Mouse (Mus musculus): ENCODE results near the gene Pitpnc1. TPM values are rescaled to one million over a fixed set of nuclear protein-coding genes. Genes with fewer than 3 reads are reported as not detected.

Gene Pitpnc1
- polyA plus RNA-seq, 1 experiment from 2014 or later, result 16.2 TPM

GRCm38 (mm10) chr11:107393828-107394165 lies 76.7 kb downstream of the Pitpnc1 start:
- Histone ChIP-seq H3K9me3 (ENCODE audit: low read depth, low read length) (no peaks in the 10 kb centered on the region), H3K27ac (ENCODE audit: low read depth) (no peak overlapping the region), H3K27me3 (ENCODE audit: insufficient read depth, low read length) (no peaks in the 10 kb centered on the region), H3K4me1 (ENCODE audit: insufficient read depth) (no peaks in the 10 kb centered on the region), H3K4me3 (ENCODE audit: low read depth, low read length) (no peak overlapping the region), H3K9ac (no peak overlapping the region), H3K36me3 (ENCODE audit: insufficient read depth) (no peaks in the 10 kb centered on the region), H3K4me2 (no peak overlapping the region)
- ATAC-seq (ENCODE audit: insufficient read depth) (no peak), DNase-seq (peak; percentile 26)
- 74% methylated on average over 12 of the region's 12 CpGs for WGBS
- no peak for TF ChIP-seq CTCF (IDR thresholded peaks at IDR 0.05; ENCODE audit: low read depth)

GRCm38 (mm10) chr11:107393154-107393827 lies 77.2 kb downstream of the Pitpnc1 start:
- 86% methylated on average over 7 of the region's 7 CpGs for WGBS

GRCm38 (mm10) chr11:107390540-107390939 lies 80.0 kb downstream of the Pitpnc1 start:
- Histone ChIP-seq H3K4me2 (no peak overlapping the region), H3K27me3 (ENCODE audit: insufficient read depth, low read length) (no peaks in the 10 kb centered on the region), H3K9me3 (ENCODE audit: low read depth, low read length) (no peaks in the 10 kb centered on the region), H3K27ac (ENCODE audit: low read depth) (no peak overlapping the region), H3K4me1 (ENCODE audit: insufficient read depth) (no peaks in the 10 kb centered on the region), H3K9ac (no peak overlapping the region), H3K36me3 (ENCODE audit: insufficient read depth) (no peaks in the 10 kb centered on the region), H3K4me3 (ENCODE audit: low read depth, low read length) (no peak overlapping the region)
- ATAC-seq (ENCODE audit: insufficient read depth) (no peak), DNase-seq (no peak)
- TF ChIP-seq CTCF (IDR thresholded peaks at IDR 0.05; ENCODE audit: low read depth), result no peak
- WGBS, result 68% methylated on average over 2 of the region's 2 CpGs

More at GRCm38 (mm10) chr11:107393154-107393827, 77.2 kb downstream of the Pitpnc1 start:
- TF ChIP-seq CTCF (IDR thresholded peaks at IDR 0.05; ENCODE audit: low read depth), result no peak
- Histone ChIP-seq H3K27ac (ENCODE audit: low read depth) (no peak overlapping the region), H3K4me3 (ENCODE audit: low read depth, low read length) (no peak overlapping the region), H3K27me3 (ENCODE audit: insufficient read depth, low read length) (no peaks in the 10 kb centered on the region), H3K9ac (no peak overlapping the region), H3K9me3 (ENCODE audit: low read depth, low read length) (no peaks in the 10 kb centered on the region), H3K4me1 (ENCODE audit: insufficient read depth) (no peaks in the 10 kb centered on the region), H3K36me3 (ENCODE audit: insufficient read depth) (no peaks in the 10 kb centered on the region), H3K4me2 (no peak overlapping the region)
- DNase-seq (no peak), ATAC-seq (ENCODE audit: insufficient read depth) (no peak)

GRCm38 (mm10) chr11:107390001-107390400 lies 80.5 kb downstream of the Pitpnc1 start:
- Histone ChIP-seq H3K4me1 (ENCODE audit: insufficient read depth) (no peaks in the 10 kb centered on the region), H3K4me2 (no peak overlapping the region), H3K9ac (no peak overlapping the region), H3K9me3 (ENCODE audit: low read depth, low read length) (no peaks in the 10 kb centered on the region), H3K27ac (ENCODE audit: low read depth) (no peak overlapping the region), H3K27me3 (ENCODE audit: insufficient read depth, low read length) (no peaks in the 10 kb centered on the region), H3K36me3 (ENCODE audit: insufficient read depth) (no peaks in the 10 kb centered on the region), H3K4me3 (ENCODE audit: low read depth, low read length) (no peak overlapping the region)
- DNase-seq (no peak), ATAC-seq (ENCODE audit: insufficient read depth) (no peak)
- 52% methylated on average over 10 of the region's 10 CpGs for WGBS
- no peak for TF ChIP-seq CTCF (IDR thresholded peaks at IDR 0.05; ENCODE audit: low read depth)

GRCm38 (mm10) chr11:107386481-107386880 lies 84.0 kb downstream of the Pitpnc1 start:
- no peak overlapping the region for H3K4me2 ChIP-seq
- H3K9me3 ChIP-seq (ENCODE audit: low read depth, low read length), result no peaks in the 10 kb centered on the region
- 71% methylated on average over 10 of the region's 10 CpGs for WGBS
- H3K4me1 ChIP-seq (ENCODE audit: insufficient read depth), result no peaks in the 10 kb centered on the region
- DNase-seq (no peak), ATAC-seq (ENCODE audit: insufficient read depth) (no peak)
- H3K36me3 ChIP-seq (ENCODE audit: insufficient read depth), result no peaks in the 10 kb centered on the region
- H3K9ac ChIP-seq, result no peak overlapping the region
- no peak overlapping the region for H3K27ac ChIP-seq (ENCODE audit: low read depth)
- no peak overlapping the region for H3K4me3 ChIP-seq (ENCODE audit: low read depth, low read length)
- H3K27me3 ChIP-seq (ENCODE audit: insufficient read depth, low read length), result no peaks in the 10 kb centered on the region
- TF ChIP-seq CTCF (IDR thresholded peaks at IDR 0.05; ENCODE audit: low read depth), result no peak

- no peak for ATAC-seq (ENCODE audit: insufficient read depth)
- Histone ChIP-seq H3K36me3 (ENCODE audit: insufficient read depth) (no peaks in the 10 kb centered on the region), H3K4me1 (ENCODE audit: insufficient read depth) (no peaks in the 10 kb centered on the region), H3K9me3 (ENCODE audit: low read depth, low read length) (no peaks in the 10 kb centered on the region), H3K4me3 (ENCODE audit: low read depth, low read length) (no peak overlapping the region), H3K9ac (no peak overlapping the region), H3K27ac (ENCODE audit: low read depth) (no peak overlapping the region), H3K4me2 (no peak overlapping the region), H3K27me3 (ENCODE audit: insufficient read depth, low read length) (no peaks in the 10 kb centered on the region)
- peak; percentile 57 for TF ChIP-seq CTCF (IDR thresholded peaks at IDR 0.05; ENCODE audit: low read depth)
- DNase-seq, result peak; percentile 63
- 67% methylated on average over 4 of the region's 4 CpGs for WGBS
Observed at GRCm38 (mm10) chr11:107385306-107385705, 85.2 kb downstream of the Pitpnc1 start.

GRCm38 (mm10) chr11:107383985-107384384 lies 86.5 kb downstream of the Pitpnc1 start:
- no peaks in the 10 kb centered on the region for H3K36me3 ChIP-seq (ENCODE audit: insufficient read depth)
- 0 out of 2 replicates have a peak, but pooled peaks have one; percentile 3 for TF ChIP-seq CTCF (IDR thresholded peaks at IDR 0.05; ENCODE audit: low read depth)
- no peaks in the 10 kb centered on the region for H3K4me1 ChIP-seq (ENCODE audit: insufficient read depth)
- ATAC-seq (ENCODE audit: insufficient read depth) (no peak), DNase-seq (no peak)
- H3K9me3 ChIP-seq (ENCODE audit: low read depth, low read length), result no peaks in the 10 kb centered on the region
- H3K9ac ChIP-seq, result no peak overlapping the region
- no peak overlapping the region for H3K27ac ChIP-seq (ENCODE audit: low read depth)
- no peak overlapping the region for H3K4me2 ChIP-seq
- no peaks in the 10 kb centered on the region for H3K27me3 ChIP-seq (ENCODE audit: insufficient read depth, low read length)
- H3K4me3 ChIP-seq (ENCODE audit: low read depth, low read length), result no peak overlapping the region
- WGBS, result 74% methylated on average over 6 of the region's 6 CpGs

All from lung, embryonic 14.5 days (tissue).